Mouse (Mus musculus) layer of hippocampus, adult 6 months (tissue): ENCODE data around the gene Rhcg. TPM values are rescaled to one million over a fixed set of nuclear protein-coding genes. Genes with fewer than 3 reads are reported as not detected.

Experiments
- long read RNA-seq, 2 experiments: library from polyadenylated mRNA; unstranded; transcript quantifications; one replicate each; pipeline ENCODE4 v2.0.0; 2019 to 2020
- polyA plus RNA-seq: library from polyadenylated mRNA; unstranded; fragments of <200 nt; fragmentation: Nextera tagmentation; gene quantifications from 2 replicates; pipeline ENCODE4 v1.2.3, GENCODE M21; 2021

The Rhcg gene
- 0.64 and 1.8 TPM in 2 replicates for polyA plus RNA-seq
- long read RNA-seq, experiment 1: 0 reads
- long read RNA-seq, experiment 2: 0 reads

GRCm38 (mm10) chr7:79617418-79617817 lies at the start of gene Rhcg:
Gene Rhcg, minus strand, starts transcription at chr7:79617657.

GRCm38 (mm10) chr7:79659578-79660290 lies 42.3 kb upstream of the Rhcg start, which contains the start of gene Ticrr:
Gene Ticrr, plus strand, starts transcription at chr7:79660196.

Other genes with a start within 250 kb of the Rhcg start
- gene Rlbp1, start 230.6 kb downstream of the Rhcg start, polyA plus RNA-seq: 25.4 and 25.7 TPM in 2 replicates
- 0.10 and 0.19 TPM in 2 replicates for gene Fanci, start 225.7 kb downstream of the Rhcg start, polyA plus RNA-seq
- gene Polg, start 151.3 kb downstream of the Rhcg start, polyA plus RNA-seq: 12.1 and 17.8 TPM in 2 replicates
- gene Ticrr, start 42.5 kb upstream of the Rhcg start, polyA plus RNA-seq: 0.05 TPM in 1 of 2 replicates, not detected in the other
- gene Kif7, start 98.1 kb upstream of the Rhcg start, polyA plus RNA-seq: 0.34 and 0.41 TPM in 2 replicates
- 0.30 and 0.34 TPM in 2 replicates for gene Plin1, start 115.2 kb upstream of the Rhcg start, polyA plus RNA-seq
- 15.8 and 17.3 TPM in 2 replicates for gene Pex11a, start 125.5 kb upstream of the Rhcg start, polyA plus RNA-seq
- 0.34 and 0.87 TPM in 2 replicates for gene Wdr93, start 125.5 kb upstream of the Rhcg start, polyA plus RNA-seq
- 0.39 and 0.40 TPM in 2 replicates for gene Mesp1, start 176.1 kb upstream of the Rhcg start, polyA plus RNA-seq
- 0.19 and 0.69 TPM in 2 replicates for gene Mesp2, start 193.1 kb upstream of the Rhcg start, polyA plus RNA-seq
- 0.24 and 0.45 TPM in 2 replicates for gene Anpep, start 243.4 kb upstream of the Rhcg start, polyA plus RNA-seq